8 mouse cellular contexts compared by ENCODE assay signal in the genomic region with DNA sequence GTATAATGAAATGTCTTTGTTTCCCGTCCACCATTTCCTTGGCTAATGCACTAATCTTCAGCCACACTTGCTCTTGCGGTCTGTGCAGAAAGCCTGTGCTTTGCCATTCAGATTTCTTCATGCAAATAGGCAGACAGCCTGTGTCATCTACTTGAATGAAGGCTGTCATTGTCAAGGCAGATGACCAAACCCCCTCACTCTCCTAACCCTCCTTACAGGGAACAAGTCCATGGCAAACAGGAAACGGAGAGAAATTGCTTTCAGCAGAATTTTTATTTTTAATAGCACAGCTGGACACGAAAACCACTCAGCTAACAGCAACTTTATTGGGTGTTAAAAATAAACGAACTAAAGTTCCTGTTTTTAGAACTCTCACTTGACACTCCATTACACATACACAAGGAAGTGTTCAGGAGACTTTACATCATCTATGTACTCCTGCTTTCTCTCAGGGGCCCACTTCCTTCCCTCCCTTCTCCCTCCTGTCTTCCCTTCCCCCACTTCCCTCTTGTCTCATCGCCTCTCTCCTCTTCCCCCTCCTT. TPM values are rescaled to one million over a fixed set of nuclear protein-coding genes. Genes with fewer than 3 reads are reported as not detected.
DNase-seq lines count a peak whose midpoint lies in the region; ATAC-seq and TF ChIP-seq lines count a peak whose summit lies in the region.

No protein-coding gene starts in this region.

- intact Hi-C loops in left cerebral cortex, adult 2 months (cut with DNase I) = no loop called here
- intact Hi-C loops in gastrocnemius, postnatal 36 days (cut with DNase I) = no loop called here

- peak; percentile 35 for ATAC-seq in inflammation-experienced regulatory T-cells, adult 6 months
- ATAC-seq in megakaryocyte-erythroid progenitor cell, adult 5-6 weeks (replicated peaks; ENCODE audit: low FRiP score, low TSS enrichment, poor library complexity, severe bottlenecking) = peak; percentile 51

- H3K27ac ChIP-seq in left cerebral cortex, adult 2 months = peak overlapping the region; percentile 56; the same call in 1 of the 2 replicates

- TF ChIP-seq POLR2A in brain, embryonic 14.5 days (IDR thresholded peaks at IDR 0.05; ENCODE audit: borderline replicate concordance, extremely low read depth, insufficient read depth, insufficient read length, poor library complexity, severe bottlenecking) = no peak

- no peak for TF ChIP-seq CTCF in left cerebral cortex, adult 2 months (IDR thresholded peaks at IDR 0.05)
- TF ChIP-seq CTCF in brain, embryonic 14.5 days (IDR thresholded peaks at IDR 0.05; ENCODE audit: borderline replicate concordance, extremely low read depth, insufficient read depth, insufficient read length) = no peak

- DNase-seq in left cerebral cortex, adult 2 months (ENCODE audit: extremely low spot score in 1 of 2, low spot score in 2 of 2) = no peak
- DNase-seq in left cerebral cortex, adult 18-20 months (ENCODE audit: low spot score in 2 of 2) = no peak
- peak; percentile 35 for DNase-seq in brain, embryonic 14.5 days (ENCODE audit: low read depth)
- DNase-seq in gastrocnemius, postnatal 36 days = no peak
- no peak for DNase-seq in yolk sac, embryonic 10.5 days (ENCODE audit: low spot score)
- DNase-seq in cerebellum, postnatal 36 days = no peak

- no peak overlapping the region for H3K4me3 ChIP-seq in left cerebral cortex, adult 2 months

RNA-seq across cellular contexts. Expression of a gene that starts 22.2 kb away (rescaled TPM):
- total RNA-seq in left cerebral cortex, adult 2 months (2021) = 10 to 100 TPM; 21.2 to 22.6 TPM
- 10 to 100 TPM; 22.4 to 25.8 TPM for total RNA-seq in left cerebral cortex, adult 18-20 months (2021)
- polyA plus RNA-seq in brain, embryonic 14.5 days (2012; rRNA removed) = 7.2 and 8.5 TPM in 2 replicates
- 10 to 100 TPM in 1 of 3 experiments, 1 to 10 TPM in 2; 4.0 to 31.5 (median 8.5) TPM for polyA plus RNA-seq in inflammation-experienced regulatory T-cells, adult 6 months (2017; shearing (Covaris generic))
- total RNA-seq in megakaryocyte-erythroid progenitor cell, adult 5-6 weeks (2014; fragmentation: Nextera tagmentation) = 40.1 and 61.6 TPM in 2 replicates
- total RNA-seq in megakaryocyte-erythroid progenitor cell, adult 5-6 weeks (2017) = 39.9 and 44.9 TPM in 2 replicates
- total RNA-seq in gastrocnemius, postnatal 36 days (2021) = 100 to 1,000 TPM; 133 to 134 TPM
